Comparison of ENCODE assay signal across 8 mouse cellular contexts in the genomic region with DNA sequence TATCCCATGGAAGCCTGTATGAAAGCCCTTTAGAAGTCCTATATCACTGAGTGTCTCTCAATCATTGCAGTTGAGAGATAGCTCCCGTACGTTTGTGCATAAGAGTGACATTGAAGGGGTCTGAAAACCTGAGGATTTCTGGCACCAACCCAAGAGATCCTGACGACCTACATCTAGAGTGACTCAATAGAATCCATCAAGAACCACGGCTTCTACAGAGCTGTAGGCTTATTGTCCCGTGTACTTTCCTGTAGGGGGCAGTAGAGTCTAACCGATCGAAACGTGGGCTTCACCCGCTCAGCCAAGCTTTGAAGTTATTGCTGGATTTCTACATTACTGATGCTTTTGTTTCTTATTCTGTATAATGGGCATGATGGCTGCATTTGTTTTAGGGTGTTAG.
A peak's percentile ranks its signal among the peaks of the same experiment; 100 is the strongest.
DNase-seq lines count a peak whose midpoint lies in the region; ATAC-seq lines count a peak whose summit lies in the region.

No protein-coding gene starts in this region.

- H3K9me3 ChIP-seq in embryonic facial prominence, embryonic 14.5 days (ENCODE audit: control insufficient read depth, low read length): no peaks in the 10 kb centered on the region
- no peaks in the 10 kb centered on the region for H3K9me3 ChIP-seq in kidney, embryonic 15.5 days (replicated peaks)

- no peaks in the 10 kb centered on the region for H3K27me3 ChIP-seq in embryonic facial prominence, embryonic 14.5 days (replicated peaks; ENCODE audit: control insufficient read depth, insufficient read depth, low read length)
- H3K27me3 ChIP-seq in kidney, embryonic 15.5 days: no peaks in the 10 kb centered on the region

- DNase-seq in frontal cortex, postnatal 10 days (ENCODE audit: low spot score in 2 of 2): no peak
- DNase-seq in urinary bladder, postnatal 25 days (ENCODE audit: low spot score): peak; percentile 4
- DNase-seq in urinary bladder, adult 2 months (ENCODE audit: low spot score): no peak
- peak; percentile 71 for DNase-seq in embryonic facial prominence, embryonic 14.5 days (ENCODE audit: low spot score)
- DNase-seq in lung, postnatal 25 days (ENCODE audit: low spot score): peak; percentile 11

- no peak overlapping the region for H3K27ac ChIP-seq in embryonic facial prominence, embryonic 14.5 days (replicated peaks; ENCODE audit: low read depth, low read length)
- H3K27ac ChIP-seq in kidney, embryonic 15.5 days: no peak overlapping the region

- H3K4me2 ChIP-seq in embryonic facial prominence, embryonic 14.5 days (ENCODE audit: low read depth, low read length): no peak overlapping the region
- H3K4me2 ChIP-seq in kidney, embryonic 15.5 days: no peak overlapping the region

- no peaks in the 10 kb centered on the region for H3K36me3 ChIP-seq in embryonic facial prominence, embryonic 14.5 days (ENCODE audit: control insufficient read depth, insufficient read depth, low read length)
- no peaks in the 10 kb centered on the region for H3K36me3 ChIP-seq in kidney, embryonic 15.5 days

- H3K9ac ChIP-seq in embryonic facial prominence, embryonic 14.5 days (ENCODE audit: low read depth, low read length): no peak overlapping the region
- H3K9ac ChIP-seq in kidney, embryonic 15.5 days: no peak overlapping the region

- H3K4me1 ChIP-seq in embryonic facial prominence, embryonic 14.5 days (ENCODE audit: control insufficient read depth, insufficient read depth, low read length): no peaks in the 10 kb centered on the region
- H3K4me1 ChIP-seq in kidney, embryonic 15.5 days: peaks cover 26% of the 10 kb centered on the region

- 37% methylated on average over 9 of the region's 9 CpGs for WGBS in embryonic facial prominence, embryonic 14.5 days
- WGBS in kidney, embryonic 15.5 days: 38% methylated on average over 9 of the region's 9 CpGs

- H3K4me3 ChIP-seq in embryonic facial prominence, embryonic 14.5 days (ENCODE audit: low read depth, low read length): no peak overlapping the region
- no peak overlapping the region for H3K4me3 ChIP-seq in kidney, embryonic 15.5 days (replicated peaks)

- ATAC-seq in frontal cortex, adult (ENCODE audit: low TSS enrichment): peak; percentile 54
- ATAC-seq in embryonic facial prominence, embryonic 14.5 days (ENCODE audit: low read depth): no peak
- ATAC-seq in kidney, embryonic 15.5 days (replicated peaks; ENCODE audit: low FRiP score): peak; percentile 41; the same call in 1 of the 2 replicates
- ATAC-seq in inflammation-experienced regulatory T-cells, adult 6 months: no peak

Comparison
In these comparisons a context has a peak if more than half of its experiments do, and no peak if none do; other contexts are left out.
1. DNase-seq: peak in urinary bladder, postnatal 25 days (single experiment), embryonic facial prominence, embryonic 14.5 days (single experiment) and lung, postnatal 25 days (single experiment); none in frontal cortex, postnatal 10 days (0 of 2) and urinary bladder, adult 2 months (single experiment).
2. ATAC-seq: peak in frontal cortex, adult (single experiment) and kidney, embryonic 15.5 days (single experiment); none in embryonic facial prominence, embryonic 14.5 days (single experiment) and inflammation-experienced regulatory T-cells, adult 6 months (single experiment).